28 mouse cellular contexts compared by ENCODE assay signal in genomic region chr6:91634876-91635275, GRCm38 (mm10). TPM values are rescaled to one million over a fixed set of nuclear protein-coding genes. Genes with fewer than 3 reads are reported as not detected.
DNase-seq lines count a peak whose midpoint lies in the region; TF ChIP-seq lines count a peak whose summit lies in the region.
"Had no signal": no experiment of that assay in that cellular context is flagged by ENCODE, and none has a peak within 500 bp of the region (broad histone marks: within the 10 kb centered on the region; RNA-seq: fewer than 3 reads in every experiment).

No protein-coding gene starts in this region.

- in situ Hi-C loops in CH12.LX (cut with MboI; ENCODE audit: low pct_ligation_motif_present, low pct_unique_long_range_greater_than_20kb, low sequenced_read_pairs): no loop called here

- H3K4me2 ChIP-seq in CH12.LX (ENCODE audit: insufficient read depth, low read depth, poor library complexity, severe bottlenecking): no peak overlapping the region
- H3K4me2 ChIP-seq: forebrain, embryonic 12.5 days; heart, embryonic 11.5 days; hindbrain, embryonic 14.5 days; limb, embryonic 15.5 days; liver, embryonic 15.5 days; lung, embryonic 15.5 days; neural tube, embryonic 12.5 days had no signal

- H3K79me2 ChIP-seq in CH12.LX (replicated peaks; ENCODE audit: control insufficient read depth, extremely low read depth, insufficient read depth, poor library complexity, severe bottlenecking): no peaks in the 10 kb centered on the region

- dilution Hi-C loops in CH12.LX (cut with MboI; ENCODE audit: extremely low pct_ligation_motif_present, extremely low pct_unique_long_range_greater_than_20kb, low sequenced_read_pairs): no loop called here

- no peak for TF ChIP-seq CTCF in CH12.LX (conservative IDR thresholded peaks at IDR 0.05 in 1 of 2, IDR thresholded peaks at IDR 0.05 in 1 of 2; ENCODE audit: low read depth in 2 of 2, low read length in 2 of 2)

- H3K4me3 ChIP-seq in CH12.LX (replicated peaks in 1 of 3; ENCODE audit: low read depth in 2 of 3, low read length in 2 of 3, poor library complexity in 1 of 3): no peak overlapping the region
- H3K4me3 ChIP-seq: erythroblast, embryonic 14.5 days; forebrain, embryonic 12.5 days; limb, embryonic 10.5 days; limb, embryonic 15.5 days; liver, embryonic 15.5 days; lung, embryonic 15.5 days; midbrain, embryonic 10.5 days; myocyte; neural tube, embryonic 12.5 days had no signal

- peaks cover 5% of the 10 kb centered on the region for H3K9me3 ChIP-seq in CH12.LX (replicated peaks; ENCODE audit: low read length)
- H3K9me3 ChIP-seq: limb, embryonic 10.5 days; limb, embryonic 15.5 days; liver, embryonic 15.5 days; lung, embryonic 15.5 days; midbrain, embryonic 10.5 days; neural tube, embryonic 12.5 days had no signal

- H3K4me1 ChIP-seq in CH12.LX (ENCODE audit: control insufficient read depth in 1 of 2, insufficient read depth in 2 of 2): peaks cover 0 to 26% of the 10 kb centered on the region in 2 experiments; a peak in 2 of 4 replicates
- H3K4me1 ChIP-seq: forebrain, embryonic 12.5 days; liver, embryonic 15.5 days; neural tube, embryonic 12.5 days had no signal

- H3K27me3 ChIP-seq in CH12.LX (replicated peaks): no peaks in the 10 kb centered on the region
- H3K27me3 ChIP-seq: limb, embryonic 15.5 days; liver, embryonic 15.5 days; lung, embryonic 15.5 days; neural tube, embryonic 12.5 days had no signal

- no peak for TF ChIP-seq RAD21 in CH12.LX (IDR thresholded peaks at IDR 0.05; ENCODE audit: low read depth, low read length)

- no peak overlapping the region for H3K9ac ChIP-seq in CH12.LX (ENCODE audit: insufficient read depth, low read depth)
- H3K9ac ChIP-seq: forebrain, embryonic 12.5 days; forebrain, postnatal 0 days; hindbrain, embryonic 14.5 days; limb, embryonic 15.5 days; liver, embryonic 15.5 days; lung, embryonic 15.5 days; neural tube, embryonic 12.5 days had no signal

- TF ChIP-seq EP300 in CH12.LX (IDR thresholded peaks at IDR 0.05; ENCODE audit: low read length): no peak

- TF ChIP-seq POLR2A in CH12.LX (IDR thresholded peaks at IDR 0.05; ENCODE audit: low read depth, low read length): no peak

- no peak overlapping the region for H3K27ac ChIP-seq in CH12.LX (ENCODE audit: insufficient read depth, low read depth)
- H3K27ac ChIP-seq: forebrain, embryonic 12.5 days; hindbrain, embryonic 14.5 days; limb, embryonic 10.5 days; limb, embryonic 15.5 days; liver, embryonic 15.5 days; lung, embryonic 15.5 days; midbrain, embryonic 10.5 days; neural tube, embryonic 12.5 days had no signal

- peak; percentile 77 for DNase-seq in adrenal gland, adult 2 months
- DNase-seq in adrenal gland, adult 18-20 months (ENCODE audit: low spot score in 2 of 2): no peak
- DNase-seq in lung, postnatal 10 days: peak; percentile 31
- DNase-seq in lung, postnatal 14 days: no peak
- DNase-seq in CH12.LX (ENCODE audit: extremely low read depth): no peak
- peak; percentile 48 for DNase-seq in adrenal gland, postnatal 14 days
- no peak for DNase-seq in thymus, postnatal 4 days
- DNase-seq: cerebellum, adult 11-12 months; cerebellum, adult 9-11 months; forebrain, postnatal 0 days; gastrocnemius, postnatal 14 days; heart, postnatal 4 days; kidney, adult 11 months; kidney, postnatal 14 days; layer of hippocampus, adult 9-11 months; thymus, adult 2 months; thymus, postnatal 36 days had no signal

- no peaks in the 10 kb centered on the region for H3K36me3 ChIP-seq in CH12.LX (replicated peaks in 1 of 2; ENCODE audit: control insufficient read depth in 1 of 2, insufficient read depth in 1 of 2, low read length in 1 of 2)
- H3K36me3 ChIP-seq: forebrain, embryonic 12.5 days; limb, embryonic 10.5 days; limb, embryonic 15.5 days; liver, embryonic 15.5 days; lung, embryonic 15.5 days; midbrain, embryonic 10.5 days; neural tube, embryonic 12.5 days had no signal

TF ChIP-seq in CH12.LX, 34 proteins besides CTCF, POLR2A, EP300 and RAD21:
- TF ChIP-seq ZMIZ1 (IDR thresholded peaks at IDR 0.05; ENCODE audit: low read depth, low read length) (no peak), BHLHE40 (IDR thresholded peaks at IDR 0.05; ENCODE audit: low read depth, low read length) (peak; percentile 45)

RNA-seq across cellular contexts. Expression of gene Slc6a6, which starts 49.0 kb away (rescaled TPM):
- total RNA-seq in adrenal gland, adult 2 months (2021): 100 to 1,000 TPM; 466 to 626 TPM
- 570 and 815 TPM in 2 replicates for polyA plus RNA-seq in adrenal gland, adult 2 months (2012; rRNA removed)
- 100 to 1,000 TPM; 209 to 474 TPM for total RNA-seq in adrenal gland, adult 18-20 months (2021)
- total RNA-seq in CH12.LX (2012; rRNA removed) (28.9 and 31.3 TPM in 2 replicates), CH12.LX (2014; rRNA removed) (28.4 and 30.1 TPM in 2 replicates)
- 42.6 and 56.0 TPM in 2 replicates for polyA plus RNA-seq in CH12.LX (2012; ENCODE audit: insufficient read length, low read depth)
- total RNA-seq in adrenal gland, postnatal 14 days (2021): 259 and 278 TPM in 2 replicates

Comparison
In these comparisons a context has a peak if more than half of its experiments do, and no peak if none do; other contexts are left out.
1. DNase-seq: peak in adrenal gland, adult 2 months (single experiment), lung, postnatal 10 days (single experiment) and adrenal gland, postnatal 14 days (single experiment); none in adrenal gland, adult 18-20 months (0 of 2), lung, postnatal 14 days (single experiment), CH12.LX (single experiment) and thymus, postnatal 4 days (single experiment).